9 mouse cellular contexts compared by ENCODE assay signal in genomic region chr11:98925868-98926311, GRCm38 (mm10). TPM values are rescaled to one million over a fixed set of nuclear protein-coding genes. Genes with fewer than 3 reads are reported as not detected.
DNase-seq lines count a peak whose midpoint lies in the region; ATAC-seq and TF ChIP-seq lines count a peak whose summit lies in the region.
"Had no signal": no experiment of that assay in that cellular context is flagged by ENCODE, and none has a peak within 500 bp of the region (broad histone marks: within the 10 kb centered on the region; RNA-seq: fewer than 3 reads in every experiment).

No protein-coding gene starts in this region.

- peak overlapping the region; percentile 86 for H3K27ac ChIP-seq in kidney, postnatal 0 days
- peak overlapping the region; percentile 84 for H3K27ac ChIP-seq in hindbrain, embryonic 12.5 days
- peak overlapping the region; percentile 88 for H3K27ac ChIP-seq in stomach, postnatal 0 days (replicated peaks)

- H3K4me2 ChIP-seq in kidney, postnatal 0 days (ENCODE audit: low read length), result peak overlapping the region; percentile 10; the same call in 1 of the 2 replicates
- H3K4me2 ChIP-seq in hindbrain, embryonic 12.5 days (replicated peaks), result peak overlapping the region; percentile 30
- H3K4me2 ChIP-seq in stomach, postnatal 0 days (replicated peaks; ENCODE audit: low read depth), result peak overlapping the region; percentile 29

- no peak for TF ChIP-seq EP300 in stomach, postnatal 0 days (optimal IDR thresholded peaks at IDR 0.05)

- H3K9me3 ChIP-seq in kidney, postnatal 0 days (replicated peaks; ENCODE audit: low read length), result no peaks in the 10 kb centered on the region
- no peaks in the 10 kb centered on the region for H3K9me3 ChIP-seq in hindbrain, embryonic 12.5 days (replicated peaks)
- H3K9me3 ChIP-seq in stomach, postnatal 0 days (ENCODE audit: control insufficient read depth, low read length), result no peaks in the 10 kb centered on the region

- no peaks in the 10 kb centered on the region for H3K36me3 ChIP-seq in kidney, postnatal 0 days (ENCODE audit: insufficient read depth, low read length)
- no peaks in the 10 kb centered on the region for H3K36me3 ChIP-seq in hindbrain, embryonic 12.5 days
- H3K36me3 ChIP-seq in stomach, postnatal 0 days (ENCODE audit: control insufficient read depth, insufficient read depth, low read length), result no peaks in the 10 kb centered on the region

- ATAC-seq in kidney, postnatal 0 days (replicated peaks; ENCODE audit: low FRiP score, low read depth), result no peak
- 0 out of 2 replicates have a peak, but pooled peaks have one; percentile 44 for ATAC-seq in hindbrain, embryonic 12.5 days (ENCODE audit: low FRiP score)
- ATAC-seq in stomach, postnatal 0 days (ENCODE audit: low FRiP score, low TSS enrichment), result peak; percentile 3; the same call in 1 of the 2 replicates

- no peaks in the 10 kb centered on the region for H3K27me3 ChIP-seq in kidney, postnatal 0 days (ENCODE audit: insufficient read depth, low read length)
- no peaks in the 10 kb centered on the region for H3K27me3 ChIP-seq in hindbrain, embryonic 12.5 days
- no peaks in the 10 kb centered on the region for H3K27me3 ChIP-seq in stomach, postnatal 0 days (ENCODE audit: control insufficient read depth, insufficient read depth, low read length)

- TF ChIP-seq CTCF in kidney, postnatal 0 days (IDR thresholded peaks at IDR 0.05; ENCODE audit: low read depth), result no peak
- TF ChIP-seq CTCF in stomach, postnatal 0 days (IDR thresholded peaks at IDR 0.05; ENCODE audit: low read depth), result no peak

- intact Hi-C loops in left cerebral cortex, postnatal 25 days (cut with DNase I), result no loop called here

- H3K4me1 ChIP-seq in kidney, postnatal 0 days (replicated peaks; ENCODE audit: insufficient read depth, low read length), result peaks cover 59% of the 10 kb centered on the region
- peaks cover 83% of the 10 kb centered on the region for H3K4me1 ChIP-seq in hindbrain, embryonic 12.5 days
- H3K4me1 ChIP-seq in stomach, postnatal 0 days (replicated peaks; ENCODE audit: control insufficient read depth, insufficient read depth), result peaks cover 38% of the 10 kb centered on the region

- peak; percentile 70 for DNase-seq in kidney, postnatal 0 days (ENCODE audit: low spot score)
- no peak for DNase-seq in kidney, adult 11 months
- peak; percentile 91 for DNase-seq in embryo, embryonic 10.5 days (ENCODE audit: low spot score)
- peak; percentile 62 for DNase-seq in lung, postnatal 14 days
- peak; percentile 54 for DNase-seq in stomach, postnatal 0 days (ENCODE audit: low spot score)
- no peak for DNase-seq in left cerebral cortex, postnatal 25 days (ENCODE audit: low spot score in 2 of 2)
- DNase-seq in gastrocnemius, adult 18-20 months (ENCODE audit: low spot score), result no peak

- no peak overlapping the region for H3K4me3 ChIP-seq in kidney, postnatal 0 days (replicated peaks; ENCODE audit: low read depth, low read length)
- no peak overlapping the region for H3K4me3 ChIP-seq in hindbrain, embryonic 12.5 days
- no peak overlapping the region for H3K4me3 ChIP-seq in stomach, postnatal 0 days (ENCODE audit: low read depth, low read length)

- 9% methylated on average over 12 of the region's 12 CpGs for WGBS in kidney, postnatal 0 days
- 3% methylated on average over 12 of the region's 12 CpGs for whole genome bisulfite sequencing in hindbrain, embryonic 12.5 days
- 14% methylated on average over 12 of the region's 12 CpGs for WGBS in stomach, postnatal 0 days

- H3K9ac ChIP-seq in kidney, postnatal 0 days (ENCODE audit: low read depth, low read length), result no peak overlapping the region
- peak overlapping the region; percentile 38; the same call in 1 of the 2 replicates for H3K9ac ChIP-seq in hindbrain, embryonic 12.5 days
- H3K9ac ChIP-seq in stomach, postnatal 0 days (ENCODE audit: low read length), result 0 out of 2 replicates have a peak overlapping the region, but pooled peaks have one; percentile 23

RNA-seq across cellular contexts. Expression of gene Rara, which starts 1.7 kb away (rescaled TPM):
- polyA plus RNA-seq in kidney, postnatal 0 days (2015; fragmentation: Nextera tagmentation; extraction: Ambion mirVana), result 25.7 and 26.3 TPM in 2 replicates
- polyA plus RNA-seq in hindbrain, embryonic 12.5 days (2016; fragmentation: Nextera tagmentation; extraction: Ambion mirVana), result 38.6 and 46.9 TPM in 2 replicates
- polyA plus RNA-seq in stomach, postnatal 0 days (2015; fragmentation: Nextera tagmentation; extraction: Ambion mirVana), result 20.1 and 25.9 TPM in 2 replicates
- total RNA-seq in left cerebral cortex, postnatal 25 days (2021), result 10 to 100 TPM in 1 of 2 experiments, 1 to 10 TPM in 1; 9.4 to 12.1 TPM
- 10 to 100 TPM; 12.9 to 13.2 TPM for total RNA-seq in gastrocnemius, adult 18-20 months (2021)

RNA-seq across cellular contexts. Expression of gene Cdc6, which starts 18.3 kb away (rescaled TPM):
- 12.3 and 15.5 TPM in 2 replicates for polyA plus RNA-seq in kidney, postnatal 0 days (2015; fragmentation: Nextera tagmentation; extraction: Ambion mirVana)
- polyA plus RNA-seq in hindbrain, embryonic 12.5 days (2016; fragmentation: Nextera tagmentation; extraction: Ambion mirVana), result 19.0 and 20.2 TPM in 2 replicates
- 6.6 and 7.0 TPM in 2 replicates for polyA plus RNA-seq in stomach, postnatal 0 days (2015; fragmentation: Nextera tagmentation; extraction: Ambion mirVana)
- under 1 TPM; 0.21 to 0.60 TPM for total RNA-seq in left cerebral cortex, postnatal 25 days (2021)
- total RNA-seq in gastrocnemius, adult 18-20 months (2021), result under 1 TPM; 0.09 to 0.26 TPM

RNA-seq across cellular contexts. Expression of gene Gjd3, which starts 56.9 kb away (rescaled TPM):
- 1.1 and 1.6 TPM in 2 replicates for polyA plus RNA-seq in kidney, postnatal 0 days (2015; fragmentation: Nextera tagmentation; extraction: Ambion mirVana)
- polyA plus RNA-seq in hindbrain, embryonic 12.5 days (2016; fragmentation: Nextera tagmentation; extraction: Ambion mirVana), result 0.88 and 1.1 TPM in 2 replicates
- 1.9 and 2.1 TPM in 2 replicates for polyA plus RNA-seq in stomach, postnatal 0 days (2015; fragmentation: Nextera tagmentation; extraction: Ambion mirVana)
- total RNA-seq in left cerebral cortex, postnatal 25 days (2021), result 1 to 10 TPM; 2.9 to 3.0 TPM
- not detected for total RNA-seq in gastrocnemius, adult 18-20 months (2021)
- polyA plus RNA-seq: liver, embryonic 16.5 days had no signal

Comparison
In these comparisons a context has a peak if more than half of its experiments do, and no peak if none do; other contexts are left out.
1. DNase-seq: peak in kidney, postnatal 0 days (single experiment), embryo, embryonic 10.5 days (single experiment), lung, postnatal 14 days (single experiment) and stomach, postnatal 0 days (single experiment); none in kidney, adult 11 months (single experiment), left cerebral cortex, postnatal 25 days (0 of 2) and gastrocnemius, adult 18-20 months (single experiment).
2. Peak in every context shown above with its lines, with median percentiles within 50 percentile points of each other: H3K27ac ChIP-seq and H3K4me2 ChIP-seq.